Mouse (Mus musculus): ENCODE results near the gene Cend1.
"Not testable (repeated sequence)": the region's sequence is repeated elsewhere in the genome, so short reads cannot be mapped to it uniquely, and the experiment has no call there.

Gene Cend1

GRCm38 (mm10) chr7:141464603-141465201 lies 35.4 kb upstream of the Cend1 start:
- no peak for DNase-seq (ENCODE audit: low spot score)

DNA sequence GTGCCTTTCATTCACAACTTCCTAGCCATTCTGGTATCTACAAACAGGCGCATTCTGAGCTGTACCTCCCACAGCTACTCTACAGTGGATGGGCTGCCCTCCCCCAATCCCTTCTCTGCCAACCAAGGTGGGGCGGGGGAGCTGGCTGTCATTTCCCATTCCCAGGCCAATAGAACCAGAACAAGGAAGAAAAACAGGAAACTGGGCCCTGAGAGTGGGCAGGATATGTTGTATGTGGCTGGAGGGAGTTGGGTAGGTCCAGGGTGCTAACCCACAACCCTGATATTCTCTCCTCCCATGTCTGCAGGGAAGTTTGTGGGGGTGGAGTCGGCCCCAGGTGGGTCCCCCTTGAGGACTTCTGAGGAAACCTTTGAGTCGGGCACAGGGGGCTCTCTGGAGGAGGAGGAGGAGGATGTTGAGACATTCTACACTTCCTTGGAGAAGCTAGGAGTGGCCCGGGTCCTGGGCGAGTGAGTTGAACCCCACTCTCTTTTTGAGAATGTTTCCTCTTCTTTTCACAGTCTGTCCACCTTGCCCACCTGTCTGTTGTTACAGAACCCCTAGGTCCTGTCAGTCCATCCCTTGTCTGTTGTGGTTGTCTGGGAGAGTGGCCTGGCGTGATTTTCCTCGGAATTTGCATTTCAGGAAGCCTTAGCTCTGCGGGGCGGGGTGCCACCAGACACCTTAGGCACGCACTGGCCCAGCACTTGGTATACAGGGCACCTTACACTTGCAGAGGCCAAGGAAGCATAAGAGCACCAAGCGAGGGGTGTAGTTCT lies 34.7 kb upstream of the Cend1 start:
- DNase-seq (ENCODE audit: low spot score): no peak

DNA sequence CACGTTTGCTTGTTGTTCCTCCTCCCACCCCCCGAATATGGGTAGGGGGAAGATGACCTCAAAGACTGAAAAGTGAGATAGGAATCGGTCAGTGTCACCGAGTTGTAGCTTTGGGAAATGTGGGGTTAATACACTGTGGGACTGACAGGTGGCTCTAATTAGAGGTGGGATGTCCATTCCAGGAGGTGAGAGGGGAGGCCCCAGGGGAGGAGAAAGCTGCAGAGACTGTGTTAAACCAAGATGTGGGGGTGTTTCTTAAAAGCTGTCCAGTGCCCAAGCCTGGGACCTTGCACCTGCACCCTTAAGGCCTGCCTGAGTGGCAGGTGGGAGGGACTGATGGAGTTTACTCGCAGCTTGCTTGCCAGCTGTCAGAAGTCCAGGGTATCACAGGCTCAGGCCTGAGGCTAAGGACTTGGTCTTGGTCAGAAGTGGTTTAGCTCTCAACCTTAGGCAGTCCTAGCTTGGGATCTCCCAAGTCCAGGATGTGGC lies 33.1 kb upstream of the Cend1 start:
- DNase-seq (ENCODE audit: low spot score): no peak

DNA sequence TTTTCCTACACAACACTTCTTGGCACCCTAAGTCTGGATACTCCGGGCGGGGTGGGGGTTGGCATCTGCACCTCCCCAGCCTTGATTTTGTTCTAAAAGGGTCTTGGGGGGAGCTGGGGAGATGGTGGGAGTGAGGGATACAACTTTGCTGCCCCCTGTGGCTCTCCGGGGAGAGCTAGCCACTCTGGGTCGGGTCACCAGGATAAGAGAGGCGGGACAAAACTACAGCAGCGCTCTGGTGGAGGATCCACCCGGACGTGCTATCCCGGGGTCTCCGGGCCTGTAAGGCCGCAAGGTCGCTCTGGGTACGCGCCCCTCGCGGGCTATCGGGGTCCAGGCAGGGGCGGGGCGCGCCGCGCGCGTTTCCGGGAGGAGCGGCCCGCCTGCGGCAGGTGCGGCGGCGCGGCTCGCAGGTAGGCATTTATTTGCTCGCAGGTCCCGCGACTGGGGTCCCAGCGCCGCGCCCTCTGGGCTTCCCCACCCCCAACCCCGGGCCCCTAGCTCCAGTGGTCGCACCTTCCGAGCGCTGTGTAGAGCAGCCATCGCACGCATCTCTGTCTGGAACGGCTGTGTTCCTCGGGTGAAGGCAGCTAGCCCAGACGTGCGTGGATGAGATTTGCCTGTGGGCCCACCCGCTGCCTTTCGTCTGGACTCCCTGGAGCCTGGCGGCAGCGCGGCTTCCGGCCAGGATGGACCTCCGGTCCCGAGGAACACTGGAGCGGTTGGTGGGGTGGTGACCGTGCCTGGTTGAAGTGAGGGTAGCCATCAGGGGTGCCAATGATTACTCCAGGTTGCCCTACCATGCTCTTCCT lies 32.4 kb upstream of the Cend1 start:
- DNase-seq (ENCODE audit: low spot score): no peak

DNA sequence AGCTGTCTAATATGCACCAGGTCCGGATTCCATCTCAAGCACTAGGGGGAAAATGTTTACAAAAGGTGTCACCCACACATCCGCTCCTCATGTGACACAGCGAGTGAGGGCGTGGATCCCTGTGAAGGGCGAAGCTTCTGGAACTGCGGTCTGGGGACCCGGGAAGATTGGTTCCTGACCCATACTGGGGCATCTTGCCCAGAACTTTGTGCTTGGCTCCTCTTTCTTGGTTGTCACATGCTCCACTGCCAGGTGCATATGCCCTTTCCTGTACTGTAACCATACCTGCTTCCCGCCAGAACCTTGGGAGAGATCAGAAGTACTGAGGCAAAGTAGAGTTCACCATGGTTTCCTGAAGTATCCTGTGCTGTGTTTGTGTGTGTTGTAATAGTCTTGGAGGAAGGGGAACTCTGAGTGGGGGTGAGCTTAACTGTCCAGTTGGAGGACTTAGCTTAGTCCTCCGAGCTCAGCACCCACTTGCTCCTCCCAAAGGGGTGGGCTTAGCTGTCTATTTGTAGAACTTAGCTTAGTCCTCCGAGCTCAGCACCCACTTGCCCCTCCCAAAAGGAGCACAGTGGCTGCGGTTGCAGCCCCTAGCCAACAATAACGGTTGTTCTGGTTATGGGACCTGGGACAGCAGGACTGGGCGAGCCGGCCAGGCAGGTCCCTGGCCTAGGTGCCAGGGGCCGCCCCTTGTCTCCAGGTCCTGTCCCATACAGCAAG lies 31.3 kb upstream of the Cend1 start, which contains the start of gene Cracr2b:
Gene Cracr2b (plus strand): TSS at position 704 of the 723 bp plus-strand sequence.
- DNase-seq (ENCODE audit: low spot score): no peak

DNA sequence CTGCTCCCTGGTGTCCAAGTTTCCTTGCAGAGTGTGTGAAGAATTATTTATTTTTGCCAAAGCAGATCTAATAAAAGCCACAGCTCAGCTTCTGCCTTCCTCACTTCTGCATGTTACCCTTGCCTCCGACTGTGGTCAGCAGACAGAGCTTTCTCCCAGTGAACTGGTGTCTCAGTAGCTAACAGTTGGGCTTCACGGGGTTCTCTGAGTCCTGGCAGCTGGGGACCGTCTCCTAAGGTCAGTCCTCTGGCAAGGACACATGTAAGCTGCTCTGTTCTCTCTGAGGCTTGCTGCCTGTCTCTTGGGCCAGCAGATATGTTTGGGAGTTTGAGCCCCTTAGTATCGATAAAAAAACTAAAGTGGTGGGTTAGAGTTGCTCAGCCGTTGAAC lies 30.7 kb upstream of the Cend1 start:
- no peak for DNase-seq (ENCODE audit: low spot score)

GRCm38 (mm10) chr7:141459301-141459711 lies 30.0 kb upstream of the Cend1 start:
- DNase-seq (ENCODE audit: low spot score): no peak

GRCm38 (mm10) chr7:141458661-141459060 lies 29.4 kb upstream of the Cend1 start:
- DNase-seq (ENCODE audit: low spot score): no peak

GRCm38 (mm10) chr7:141457986-141458660 lies 28.8 kb upstream of the Cend1 start:
- peak; percentile 54 for DNase-seq (ENCODE audit: low spot score)

DNA sequence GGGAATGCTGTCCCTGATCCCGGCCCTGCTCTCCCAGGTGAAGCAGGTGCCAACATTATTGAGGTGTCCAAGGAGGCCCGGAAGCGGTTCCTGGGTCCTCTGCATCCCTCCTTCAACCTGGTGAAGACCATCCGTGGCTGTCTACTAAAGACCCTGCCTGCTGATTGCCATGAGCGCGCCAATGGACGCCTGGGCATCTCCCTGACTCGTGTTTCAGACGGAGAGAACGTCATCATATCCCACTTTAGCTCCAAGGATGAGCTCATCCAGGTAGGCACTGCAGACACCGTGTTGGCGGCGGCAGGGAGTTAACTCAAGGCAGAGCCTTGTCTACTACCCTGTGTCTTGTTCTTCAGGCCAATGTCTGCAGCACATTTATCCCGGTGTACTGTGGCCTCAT lies 27.9 kb upstream of the Cend1 start:
- no peak for DNase-seq (ENCODE audit: low spot score)

DNA sequence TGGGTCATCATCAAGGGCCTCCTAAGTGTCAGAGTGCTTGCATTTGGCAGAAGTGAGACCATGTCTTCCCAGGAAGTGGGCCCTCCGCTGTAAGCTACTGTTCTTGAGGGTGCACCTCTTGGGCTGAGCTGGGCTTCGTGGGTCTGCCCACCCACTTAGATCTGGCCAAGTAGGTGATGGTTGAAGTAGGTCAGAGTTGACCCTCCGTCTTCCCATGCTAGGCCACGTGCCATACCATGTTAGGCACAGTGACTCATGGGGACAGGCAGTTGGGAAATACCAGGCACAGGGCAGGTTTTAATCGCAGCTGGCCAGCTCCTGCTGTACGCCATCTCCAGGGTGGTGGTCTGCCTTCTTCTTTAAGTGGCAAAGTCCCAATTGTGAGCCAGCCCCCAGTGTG lies 27.4 kb upstream of the Cend1 start:
- no peak for DNase-seq (ENCODE audit: low spot score)

DNA sequence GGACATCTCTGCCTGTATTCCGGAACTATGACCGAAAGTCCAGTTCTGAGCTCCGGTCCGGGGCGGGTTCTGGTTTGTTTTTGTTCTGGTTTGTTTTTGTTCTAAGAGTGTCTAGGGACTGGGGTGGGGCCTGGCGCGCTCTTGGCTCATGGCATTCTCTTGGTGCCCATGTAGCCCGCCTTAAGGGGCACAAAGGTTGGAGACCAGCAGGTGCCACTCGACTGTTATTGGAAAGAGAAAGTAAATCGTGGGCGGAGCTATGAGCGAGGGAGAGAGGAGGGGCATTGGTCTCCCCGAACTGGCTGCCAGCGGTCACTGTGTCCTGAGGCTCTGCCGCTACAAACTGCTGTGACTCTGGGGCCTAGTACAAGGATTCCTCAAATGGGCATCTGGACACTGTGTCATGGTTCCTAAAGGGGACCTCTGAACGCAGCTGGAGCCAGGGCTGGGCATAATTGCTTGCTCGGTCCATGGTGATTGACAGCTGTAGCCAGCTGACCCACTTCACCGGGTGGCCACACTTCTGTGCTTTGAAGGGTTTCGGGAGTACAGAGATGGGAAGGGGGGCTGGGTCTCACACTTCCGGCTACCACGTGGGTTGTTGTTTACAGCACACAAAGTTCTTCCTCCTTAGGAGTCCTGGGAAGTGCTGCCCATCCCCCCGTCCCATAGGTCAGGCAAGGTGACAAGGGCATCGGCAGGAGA lies 26.5 kb upstream of the Cend1 start:
- DNase-seq (ENCODE audit: low spot score): peak; percentile 57

GRCm38 (mm10) chr7:141454967-141455551 lies 25.8 kb upstream of the Cend1 start, which contains the start of gene Pnpla2:
Pnpla2 (plus strand) TSS chr7:141455198.
- DNase-seq (ENCODE audit: low spot score): peak; percentile 93

- no peak for DNase-seq (ENCODE audit: low spot score)
These were observed 24.3 kb upstream of the Cend1 start for GRCm38 (mm10) chr7:141453636-141454035.

DNA sequence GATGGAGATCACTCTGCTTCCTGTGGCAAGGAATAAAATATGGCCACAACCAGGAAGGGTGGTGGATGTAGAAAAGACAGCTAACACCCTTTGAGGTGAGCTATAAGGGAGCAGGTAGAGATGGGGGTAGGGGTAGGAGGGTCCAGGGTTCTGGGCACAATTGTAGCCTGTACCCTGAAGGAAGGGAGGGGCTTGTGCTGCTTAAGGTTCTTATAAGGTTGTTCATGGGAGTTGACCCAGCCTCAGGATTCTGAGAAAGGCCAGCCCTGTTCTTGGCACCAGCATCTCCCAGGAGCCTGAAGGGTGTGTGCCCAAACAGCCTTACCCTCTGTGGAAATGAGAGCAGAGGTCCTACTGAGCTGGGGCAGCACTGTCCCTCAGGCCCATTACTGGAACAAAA lies 22.6 kb upstream of the Cend1 start:
- no peak for DNase-seq (ENCODE audit: low spot score)

DNA sequence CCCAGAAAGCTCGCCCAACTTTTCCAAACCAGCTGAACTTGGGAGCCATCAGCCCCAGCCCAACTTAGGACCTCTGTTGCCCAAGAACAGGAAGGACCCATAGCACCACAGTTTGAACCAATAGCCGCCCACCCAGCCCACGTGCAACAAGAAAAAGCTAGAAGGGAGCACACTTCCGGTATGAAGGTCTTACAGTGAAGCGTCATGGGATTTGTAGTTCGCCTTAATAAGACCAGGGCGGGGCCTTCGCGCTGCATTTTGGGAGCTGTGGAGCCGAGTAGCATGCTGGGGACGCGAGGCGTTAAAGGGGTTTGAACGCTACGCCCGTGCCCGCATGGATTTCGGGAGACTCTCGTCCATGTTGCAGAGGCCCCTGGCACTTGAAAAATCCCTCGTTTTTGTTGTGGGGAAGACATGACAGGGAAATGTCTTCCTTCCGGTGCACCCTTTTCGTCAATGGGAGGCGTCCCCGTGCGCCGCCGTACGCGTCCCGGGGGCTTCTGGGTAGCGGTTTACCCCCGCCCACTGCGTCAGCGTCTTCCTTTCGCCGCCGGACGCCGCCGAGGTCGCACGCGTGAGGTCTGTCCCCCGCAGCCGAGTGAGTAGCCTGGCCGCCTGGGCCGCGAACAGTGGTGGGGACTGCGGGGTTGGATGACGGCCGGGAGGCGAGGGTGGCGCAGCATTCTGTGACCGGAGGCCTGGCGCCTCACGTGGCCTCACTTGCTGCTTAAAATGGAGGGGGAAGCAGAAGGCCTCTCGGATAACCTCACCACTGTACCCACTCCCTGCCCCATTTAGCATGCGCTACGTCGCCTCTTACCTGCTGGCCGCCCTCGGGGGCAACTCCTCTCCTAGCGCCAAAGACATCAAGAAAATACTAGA lies 18.1 kb upstream of the Cend1 start, which contains the start of gene Rplp2:
Gene Rplp2 (plus strand): TSS at position 261 of the 882 bp plus-strand sequence.
- DNase-seq (ENCODE audit: low spot score): peak; percentile 93

DNA sequence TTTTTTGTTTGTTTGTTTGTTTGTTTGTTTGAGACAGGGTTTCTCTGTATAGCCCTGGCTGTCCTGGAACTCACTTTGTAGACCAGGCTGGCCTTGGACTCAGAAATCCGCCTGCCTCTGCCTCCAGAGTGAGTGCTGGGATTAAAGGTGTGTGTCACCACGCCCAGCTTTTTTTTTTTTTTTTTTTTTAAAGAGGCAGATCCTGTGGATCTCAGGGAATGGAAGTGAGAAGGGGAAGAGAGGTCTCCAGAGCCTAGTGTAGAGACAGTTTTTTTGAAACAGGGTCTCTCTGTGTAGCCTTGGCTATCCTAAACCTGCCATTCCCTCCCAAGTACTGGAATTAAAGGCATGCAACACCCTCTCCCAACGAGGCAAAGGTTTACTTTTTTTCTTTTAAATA lies 17.1 kb upstream of the Cend1 start:
- not testable (repeated sequence) for DNase-seq (ENCODE audit: low spot score)

DNA sequence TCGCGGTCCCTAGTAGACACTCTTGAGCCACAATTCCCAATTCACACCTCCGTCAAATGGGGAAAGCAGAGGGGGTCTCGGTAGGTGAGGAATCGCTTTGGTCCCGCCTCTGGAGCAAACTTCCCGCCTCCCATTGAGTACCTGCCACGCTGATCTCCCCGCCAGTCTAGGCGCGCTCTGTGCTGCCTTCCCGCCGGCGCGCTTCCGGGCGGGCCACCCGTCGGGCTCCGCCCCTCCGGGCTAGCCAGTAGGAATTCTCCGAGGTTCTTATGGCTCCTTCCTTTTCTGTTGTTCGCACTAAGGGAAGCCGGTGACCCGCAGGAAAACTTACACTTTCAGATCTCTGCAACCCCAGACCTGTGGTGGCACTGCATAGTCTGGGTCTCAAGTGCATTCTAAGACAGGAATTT lies 14.5 kb upstream of the Cend1 start, which contains the start of gene Pidd1:
Gene Pidd1 (minus strand): TSS at position 198 of the 410 bp plus-strand sequence.
- DNase-seq (ENCODE audit: low spot score): peak; percentile 46
